Mouse (Mus musculus): ENCODE measurements around the gene Wnt7b. TPM values are rescaled to one million over a fixed set of nuclear protein-coding genes. Genes with fewer than 3 reads are reported as not detected.
A peak's percentile ranks its signal among the peaks of the same experiment; 100 is the strongest.

The Wnt7b gene
- polyA plus RNA-seq, 1 experiment from 2014 or later: 0.38 TPM

DNA sequence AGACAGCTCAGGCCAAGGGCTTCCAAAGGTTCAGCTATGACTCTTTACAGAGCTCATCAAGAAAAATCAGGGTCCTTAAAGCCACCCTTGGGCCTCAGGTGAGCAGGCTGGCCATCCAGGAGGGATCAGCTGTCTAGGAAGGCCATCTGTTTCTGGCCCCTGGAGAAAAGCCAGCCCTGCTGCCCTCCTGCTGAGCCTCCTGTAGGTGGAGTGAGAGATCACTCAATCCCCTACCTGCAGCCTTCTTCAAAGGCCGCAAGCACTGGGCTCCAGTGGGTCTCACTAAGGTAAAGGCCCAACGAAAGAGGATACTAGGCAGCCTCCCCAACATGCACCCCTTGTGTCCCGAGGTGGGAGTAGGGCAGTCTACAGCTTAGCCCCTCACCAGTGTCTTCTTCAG lies 50.2 kb downstream of the Wnt7b start:
- Histone ChIP-seq H3K27ac (no peak overlapping the region), H3K4me3 (no peak overlapping the region)
- WGBS (ENCODE audit: insufficient replicate concordance): 46% methylated on average over 3 of the region's 3 CpGs

DNA sequence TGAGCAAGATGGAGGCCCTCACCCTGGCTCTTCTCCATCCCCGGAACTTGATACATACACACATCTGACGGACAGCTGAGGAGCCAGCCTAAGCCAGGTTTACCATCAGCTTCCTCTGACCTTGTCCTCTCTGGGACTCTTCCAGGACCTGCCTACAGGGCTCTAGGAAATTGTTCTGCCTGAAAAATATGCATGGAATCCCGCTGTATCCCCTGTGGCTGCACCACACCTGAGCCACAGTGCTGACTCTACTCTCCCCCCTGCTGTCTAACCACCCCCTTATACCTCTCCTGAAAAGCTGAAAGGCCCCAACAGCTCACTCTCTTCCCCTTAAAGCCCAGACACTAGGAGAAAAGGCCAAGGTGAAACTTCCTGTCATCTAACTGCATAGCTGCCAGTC lies 52.4 kb downstream of the Wnt7b start:
- no peak for ATAC-seq
- peaks cover 31% of the 10 kb centered on the region for H3K27me3 ChIP-seq (replicated peaks)
- H3K4me1 ChIP-seq: no peaks in the 10 kb centered on the region
- no peaks in the 10 kb centered on the region for H3K36me3 ChIP-seq
- H3K4me2 ChIP-seq: no peak overlapping the region
- no peak overlapping the region for H3K27ac ChIP-seq
- H3K4me3 ChIP-seq: no peak overlapping the region
- WGBS (ENCODE audit: insufficient replicate concordance): 54% methylated on average over 3 of the region's 3 CpGs
- H3K9me3 ChIP-seq (replicated peaks): no peaks in the 10 kb centered on the region
- no peak overlapping the region for H3K9ac ChIP-seq

More for the DNA sequence above, 50.2 kb downstream of the Wnt7b start:
- ATAC-seq: no peak
- Histone ChIP-seq H3K4me1 (no peaks in the 10 kb centered on the region), H3K9ac (no peak overlapping the region), H3K36me3 (no peaks in the 10 kb centered on the region), H3K4me2 (no peak overlapping the region), H3K27me3 (replicated peaks) (0 out of 2 replicates have a peak, but pooled peaks cover 13% of the 10 kb centered on the region), H3K9me3 (replicated peaks) (no peaks in the 10 kb centered on the region)

GRCm38 (mm10) chr15:85524404-85524950 lies 57.8 kb downstream of the Wnt7b start:
- Histone ChIP-seq H3K27me3 (replicated peaks) (peaks cover 55% of the 10 kb centered on the region), H3K4me3 (no peak overlapping the region), H3K4me1 (0 out of 2 replicates have a peak, but pooled peaks cover 8% of the 10 kb centered on the region), H3K36me3 (no peaks in the 10 kb centered on the region), H3K9ac (no peak overlapping the region), H3K9me3 (replicated peaks) (no peaks in the 10 kb centered on the region), H3K4me2 (no peak overlapping the region), H3K27ac (no peak overlapping the region)
- 35% methylated on average over 12 of the region's 12 CpGs for WGBS (ENCODE audit: insufficient replicate concordance)
- 0 out of 2 replicates have a peak, but pooled peaks have one; percentile 18 for ATAC-seq

DNA sequence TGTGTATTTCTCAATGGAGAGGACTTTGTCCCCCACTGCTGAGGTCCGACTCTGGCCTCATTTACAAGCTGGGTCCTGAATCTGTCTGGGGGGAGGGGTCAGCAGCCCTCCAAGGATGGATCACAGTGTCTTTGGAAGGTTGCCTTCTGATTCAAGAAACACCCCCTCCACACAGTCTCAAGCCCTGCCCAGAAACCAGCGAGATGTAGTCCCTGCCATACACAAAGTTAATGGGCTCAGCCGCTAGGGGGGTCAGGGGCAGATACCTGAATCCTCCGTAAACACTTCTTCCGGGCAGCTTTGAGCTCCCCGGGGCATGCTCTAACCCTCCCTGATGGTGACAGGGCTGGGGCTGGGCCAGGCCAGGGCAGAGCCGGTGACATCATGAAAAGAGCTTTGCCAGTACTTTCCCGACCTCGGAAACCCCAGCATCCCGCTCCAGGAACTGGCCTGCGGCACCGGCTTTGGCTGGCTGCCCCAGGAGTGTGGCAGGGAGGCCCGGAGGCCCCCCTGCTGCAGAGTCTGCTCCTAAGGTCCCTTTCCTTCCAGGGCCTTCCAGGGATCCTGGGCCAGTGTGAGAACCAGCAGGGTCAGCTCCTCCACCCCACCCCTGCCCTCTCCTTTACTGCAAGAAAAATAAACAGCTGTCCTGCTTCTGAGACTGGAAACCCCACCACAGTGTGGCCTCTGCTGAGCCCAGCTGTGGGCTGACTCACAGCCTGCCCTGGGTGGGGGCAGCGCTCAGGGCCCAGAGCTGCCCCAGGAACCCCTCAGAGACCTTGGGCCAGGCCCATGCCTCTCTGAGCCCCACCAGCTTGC lies 58.9 kb downstream of the Wnt7b start:
- Histone ChIP-seq H3K4me3 (no peak overlapping the region), H3K36me3 (no peaks in the 10 kb centered on the region), H3K9ac (no peak overlapping the region), H3K27me3 (replicated peaks) (peaks cover 55% of the 10 kb centered on the region), H3K4me2 (peak overlapping the region; percentile 15), H3K9me3 (replicated peaks) (no peaks in the 10 kb centered on the region), H3K4me1 (0 out of 2 replicates have a peak, but pooled peaks cover 8% of the 10 kb centered on the region), H3K27ac (no peak overlapping the region)
- 22% methylated on average over 14 of the region's 14 CpGs for WGBS (ENCODE audit: insufficient replicate concordance)
- peak; percentile 51; the same call in 1 of the 2 replicates for ATAC-seq

GRCm38 (mm10) chr15:85519438-85519837 lies 62.8 kb downstream of the Wnt7b start:
- Histone ChIP-seq H3K27ac (no peak overlapping the region), H3K9me3 (replicated peaks) (no peaks in the 10 kb centered on the region), H3K4me3 (no peak overlapping the region), H3K4me1 (0 out of 2 replicates have a peak, but pooled peaks cover 8% of the 10 kb centered on the region), H3K4me2 (no peak overlapping the region), H3K36me3 (no peaks in the 10 kb centered on the region), H3K27me3 (replicated peaks) (peaks cover 30% of the 10 kb centered on the region), H3K9ac (no peak overlapping the region)
- ATAC-seq: no peak
- 52% methylated on average over 4 of the region's 4 CpGs for WGBS (ENCODE audit: insufficient replicate concordance)

GRCm38 (mm10) chr15:85507370-85508014 lies 74.8 kb downstream of the Wnt7b start:
- Histone ChIP-seq H3K27ac (no peak overlapping the region), H3K9me3 (replicated peaks) (no peaks in the 10 kb centered on the region), H3K9ac (no peak overlapping the region), H3K27me3 (replicated peaks) (no peaks in the 10 kb centered on the region), H3K4me2 (no peak overlapping the region), H3K4me1 (no peaks in the 10 kb centered on the region), H3K4me3 (no peak overlapping the region), H3K36me3 (no peaks in the 10 kb centered on the region)
- WGBS (ENCODE audit: insufficient replicate concordance): 64% methylated on average over 32 of the region's 32 CpGs
- ATAC-seq: no peak

- Histone ChIP-seq H3K27ac (no peak overlapping the region), H3K4me1 (no peaks in the 10 kb centered on the region), H3K4me3 (no peak overlapping the region), H3K4me2 (no peak overlapping the region), H3K27me3 (replicated peaks) (no peaks in the 10 kb centered on the region), H3K9ac (no peak overlapping the region), H3K36me3 (no peaks in the 10 kb centered on the region), H3K9me3 (replicated peaks) (no peaks in the 10 kb centered on the region)
- 7% methylated on average over 1 of the region's 1 CpGs for whole genome bisulfite sequencing (ENCODE audit: insufficient replicate concordance)
- no peak for ATAC-seq
Observed at GRCm38 (mm10) chr15:85506680-85507079, 75.6 kb downstream of the Wnt7b start.

DNA sequence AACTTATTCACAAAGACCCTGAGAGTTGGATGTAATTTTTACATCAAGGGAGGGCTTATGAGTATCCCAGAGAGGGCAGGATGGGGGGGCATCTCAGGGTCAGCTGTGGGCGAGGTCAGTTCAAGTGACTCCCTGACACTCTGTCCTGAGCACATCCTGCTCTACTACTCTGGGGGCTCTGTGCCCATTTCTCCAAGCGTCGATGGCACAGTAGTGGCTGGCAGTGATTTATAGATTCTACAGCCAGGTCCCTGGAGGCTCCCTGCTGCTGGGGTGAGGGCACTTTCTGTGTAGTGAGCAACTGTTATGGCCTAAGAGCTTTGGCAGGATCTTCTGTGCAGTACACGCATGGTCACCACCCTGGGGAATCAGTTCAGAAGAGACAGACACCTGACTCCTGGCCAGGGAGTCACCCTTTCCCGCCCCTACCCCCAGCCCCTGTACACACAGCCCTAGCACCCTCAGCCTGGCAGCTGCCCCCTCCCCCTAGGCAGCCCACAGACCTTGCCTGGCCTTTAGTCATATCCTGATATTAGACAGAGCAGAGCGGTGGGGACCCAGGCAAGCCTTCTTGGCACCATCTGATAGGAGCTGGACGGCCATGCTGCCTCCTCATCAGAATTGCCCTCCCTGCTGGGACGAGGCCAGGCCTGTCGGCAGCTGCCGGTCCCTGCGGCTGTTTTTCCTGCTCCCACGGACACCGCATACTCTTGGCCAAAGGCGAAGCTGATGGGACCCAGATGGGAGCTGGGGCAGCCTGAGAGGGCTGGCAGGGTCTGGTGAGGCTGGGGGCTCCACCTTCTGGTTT lies 77.0 kb downstream of the Wnt7b start:
- H3K4me3 ChIP-seq: no peak overlapping the region
- no peaks in the 10 kb centered on the region for H3K9me3 ChIP-seq (replicated peaks)
- no peaks in the 10 kb centered on the region for H3K27me3 ChIP-seq (replicated peaks)
- WGBS (ENCODE audit: insufficient replicate concordance): 63% methylated on average over 14 of the region's 14 CpGs
- no peak overlapping the region for H3K27ac ChIP-seq
- H3K36me3 ChIP-seq: no peaks in the 10 kb centered on the region
- H3K4me1 ChIP-seq: no peaks in the 10 kb centered on the region
- no peak overlapping the region for H3K9ac ChIP-seq
- no peak for ATAC-seq
- no peak overlapping the region for H3K4me2 ChIP-seq

- ATAC-seq: no peak
- H3K4me1 ChIP-seq: no peaks in the 10 kb centered on the region
- no peak within 1 kb of the TSS for H3K9ac ChIP-seq
- no peaks in the 10 kb centered on the region for H3K9me3 ChIP-seq (replicated peaks)
- no peak within 1 kb of the TSS for H3K27ac ChIP-seq
- no peak within 1 kb of the TSS for H3K4me3 ChIP-seq
- H3K27me3 ChIP-seq (replicated peaks): peaks cover 13% of the 10 kb centered on the region; the same call in 1 of the 2 replicates
- no peak within 1 kb of the TSS for H3K4me2 ChIP-seq
- 62% methylated on average over 8 of the region's 8 CpGs for WGBS (ENCODE audit: insufficient replicate concordance)
- no peaks in the 10 kb centered on the region for H3K36me3 ChIP-seq
Observed at GRCm38 (mm10) chr15:85503127-85503526, 79.1 kb downstream of the Wnt7b start, which contains the start of gene 7530416G11Rik. 7530416G11Rik (minus strand) TSS chr15:85503227.

- Histone ChIP-seq H3K36me3 (no peaks in the 10 kb centered on the region), H3K9ac (no peak overlapping the region), H3K27ac (no peak overlapping the region), H3K4me2 (no peak overlapping the region), H3K4me3 (no peak overlapping the region), H3K9me3 (replicated peaks) (no peaks in the 10 kb centered on the region), H3K4me1 (no peaks in the 10 kb centered on the region), H3K27me3 (replicated peaks) (peaks cover 38% of the 10 kb centered on the region)
- no peak for ATAC-seq
- 79% methylated on average over 10 of the region's 10 CpGs for WGBS (ENCODE audit: insufficient replicate concordance)
Observed at GRCm38 (mm10) chr15:85500267-85500666, 82.0 kb downstream of the Wnt7b start.

DNA sequence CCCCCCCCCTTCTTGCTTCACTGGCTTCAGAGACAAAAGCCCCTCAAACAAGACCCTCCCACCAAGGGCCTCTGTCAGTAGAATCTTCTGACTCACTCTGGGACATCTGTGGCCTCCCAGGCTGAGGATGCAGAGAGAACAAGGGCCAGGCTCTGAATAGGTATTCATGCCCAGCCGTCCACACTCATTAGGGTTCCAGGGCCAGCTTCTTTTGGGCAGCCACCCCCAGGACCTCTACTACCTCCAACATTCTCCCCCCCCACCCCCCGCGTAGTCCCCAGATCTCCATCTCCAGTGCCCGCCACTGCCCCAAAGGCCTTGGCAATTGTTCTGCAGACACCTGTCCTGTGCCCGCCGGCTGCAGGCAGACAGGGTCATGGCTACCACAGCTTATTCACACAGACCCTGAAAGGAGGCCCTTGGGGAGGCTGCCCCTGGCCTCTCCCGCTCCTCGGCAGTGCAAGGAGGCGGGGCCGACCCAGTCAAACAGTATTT lies 84.2 kb downstream of the Wnt7b start:
- Histone ChIP-seq H3K4me1 (no peaks in the 10 kb centered on the region), H3K4me3 (no peak overlapping the region), H3K27ac (no peak overlapping the region), H3K9ac (no peak overlapping the region), H3K9me3 (replicated peaks) (no peaks in the 10 kb centered on the region), H3K4me2 (no peak overlapping the region), H3K27me3 (replicated peaks) (peaks cover 60% of the 10 kb centered on the region), H3K36me3 (no peaks in the 10 kb centered on the region)
- WGBS (ENCODE audit: insufficient replicate concordance): 60% methylated on average over 10 of the region's 10 CpGs
- no peak for ATAC-seq
